Mouse (Mus musculus): ENCODE data around the gene Sertad4.

Gene Sertad4

GRCm38 (mm10) chr1:192800338-192800737, 55.2 kb downstream of the Sertad4 start:
- 83% methylated on average over 8 of the region's 8 CpGs for WGBS

GRCm38 (mm10) chr1:192799165-192799991, 56.2 kb downstream of the Sertad4 start:
- WGBS: 80% methylated on average over 10 of the region's 10 CpGs

GRCm38 (mm10) chr1:192798212-192799164, 57.1 kb downstream of the Sertad4 start:
- 75% methylated on average over 16 of the region's 16 CpGs for WGBS

- WGBS: 85% methylated on average over 3 of the region's 3 CpGs
Measured at GRCm38 (mm10) chr1:192797011-192797274, 58.6 kb downstream of the Sertad4 start.

- WGBS: 36% methylated on average over 13 of the region's 21 CpGs
Measured at GRCm38 (mm10) chr1:192796201-192797010, 59.1 kb downstream of the Sertad4 start.

GRCm38 (mm10) chr1:192794957-192795745, 60.4 kb downstream of the Sertad4 start:
- 69% methylated on average over 8 of the region's 9 CpGs for WGBS

Data from cerebral cortex, adult 2 months (tissue).